Mouse (Mus musculus) brain, embryonic 14.5 days (tissue): ENCODE data around the gene Macf1. TPM values are rescaled to one million over a fixed set of nuclear protein-coding genes. Genes with fewer than 3 reads are reported as not detected.

Experiments used
- DNase-seq: peaks from one replicate; pipeline ENCODE4 v3.0.0-alpha.2; 2011; ENCODE audit warnings: low read depth
- CTCF ChIP-seq: fragments of 200-500 bp; IDR thresholded peaks from 2 replicates; pipeline ENCODE4 v1.5.1; 2012; ENCODE audit warnings: inconsistent platforms, mild to moderate bottlenecking, moderate library complexity, borderline replicate concordance; ENCODE audit not compliant: insufficient read depth, insufficient read length; ENCODE audit errors: extremely low read depth
- POLR2A ChIP-seq: fragments of 200-500 bp; IDR thresholded peaks from 2 replicates; pipeline ENCODE4 v1.6.1; 2012; ENCODE audit warnings: mild to moderate bottlenecking, inconsistent platforms, borderline replicate concordance; ENCODE audit not compliant: poor library complexity, insufficient read depth, insufficient read length, severe bottlenecking; ENCODE audit errors: extremely low read depth
- polyA plus RNA-seq: library from polyadenylated mRNA; depleted of rRNA; stranded (reverse); fragments of >200 nt; gene quantifications from 2 replicates; pipeline ENCODE4 v1.2.3, GENCODE M21; 2012

Gene Macf1
- polyA plus RNA-seq, 1 experiment = 183 TPM

DNA sequence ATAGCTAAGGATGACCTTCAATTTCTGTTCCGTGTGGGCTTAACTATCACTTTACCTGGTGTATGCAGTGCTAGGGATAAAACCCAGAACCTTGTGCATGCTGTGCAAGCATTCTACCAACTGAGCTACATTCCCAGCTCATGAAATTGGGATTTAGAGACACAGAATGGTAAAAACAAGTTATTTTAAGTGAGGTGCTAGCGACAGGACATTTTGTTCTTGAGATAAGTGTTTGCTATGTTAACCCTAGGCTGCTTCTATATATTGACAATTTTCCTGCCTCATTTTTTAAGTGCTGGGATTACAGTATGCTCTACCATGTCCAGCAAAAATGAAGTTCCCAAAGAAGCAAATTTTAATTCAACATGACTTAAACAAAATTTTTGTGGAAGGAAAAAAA is 267.3 kb downstream of the Macf1 start:
- no peak for DNase-seq
- no peak for TF ChIP-seq CTCF
- TF ChIP-seq POLR2A = no peak

DNA sequence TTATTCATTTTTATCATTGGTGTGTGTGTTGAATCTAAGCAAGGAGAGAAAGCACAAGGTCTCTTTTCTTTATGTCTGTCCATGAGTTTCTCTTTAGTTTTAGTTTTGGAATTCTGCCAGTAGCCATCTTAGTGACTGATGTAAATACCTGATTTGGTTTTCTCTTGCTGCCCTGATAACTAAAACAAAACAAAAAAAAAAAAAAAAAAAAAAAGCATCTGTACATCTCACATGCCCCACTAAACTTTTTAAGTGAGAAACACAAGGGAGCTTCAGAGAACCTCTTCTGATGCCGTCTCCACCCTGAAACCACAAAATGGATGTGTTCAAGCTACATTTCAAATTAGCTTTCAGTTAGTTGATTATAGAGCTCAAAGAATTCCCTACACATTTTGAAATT is 268.6 kb downstream of the Macf1 start:
- DNase-seq = no peak
- TF ChIP-seq POLR2A (no peak), CTCF (no peak)

- DNase-seq = no peak
- TF ChIP-seq CTCF = no peak
- no peak for TF ChIP-seq POLR2A
Observed at GRCm38 (mm10) chr4:123413876-123414275, 270.3 kb downstream of the Macf1 start.

- DNase-seq = no peak
- no peak for TF ChIP-seq CTCF
- no peak for TF ChIP-seq POLR2A
Observed at GRCm38 (mm10) chr4:123412981-123413380, 271.2 kb downstream of the Macf1 start.

DNA sequence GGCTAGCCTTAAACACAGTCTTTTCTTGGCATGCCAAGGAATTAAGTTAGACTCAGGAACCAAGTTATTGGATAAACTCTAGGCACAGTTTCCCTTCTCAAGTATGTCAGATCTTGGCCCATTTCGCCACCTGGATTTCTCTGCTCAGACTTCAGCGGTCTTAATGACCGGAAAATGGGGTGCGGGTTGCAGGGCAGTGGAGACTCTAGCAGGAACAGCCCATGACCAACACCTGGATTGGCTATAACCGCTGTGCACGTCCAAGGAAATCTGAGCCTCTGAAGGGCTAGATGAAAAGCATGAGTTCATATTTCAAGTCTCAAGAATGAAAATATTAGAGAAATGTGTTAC is 271.7 kb downstream of the Macf1 start:
- no peak for TF ChIP-seq POLR2A
- TF ChIP-seq CTCF = no peak

GRCm38 (mm10) chr4:123411732-123412527 is 272.2 kb downstream of the Macf1 start:
- TF ChIP-seq POLR2A (peak; percentile 46; the same call in 1 of the 2 replicates), CTCF (no peak)
- DNase-seq = peak; percentile 98

More for the DNA sequence above, 271.7 kb downstream of the Macf1 start:
- DNase-seq = no peak

- TF ChIP-seq POLR2A = no peak
- no peak for TF ChIP-seq CTCF
- DNase-seq = peak; percentile 69
Observed at GRCm38 (mm10) chr4:123411006-123411731, 273.0 kb downstream of the Macf1 start.

DNA sequence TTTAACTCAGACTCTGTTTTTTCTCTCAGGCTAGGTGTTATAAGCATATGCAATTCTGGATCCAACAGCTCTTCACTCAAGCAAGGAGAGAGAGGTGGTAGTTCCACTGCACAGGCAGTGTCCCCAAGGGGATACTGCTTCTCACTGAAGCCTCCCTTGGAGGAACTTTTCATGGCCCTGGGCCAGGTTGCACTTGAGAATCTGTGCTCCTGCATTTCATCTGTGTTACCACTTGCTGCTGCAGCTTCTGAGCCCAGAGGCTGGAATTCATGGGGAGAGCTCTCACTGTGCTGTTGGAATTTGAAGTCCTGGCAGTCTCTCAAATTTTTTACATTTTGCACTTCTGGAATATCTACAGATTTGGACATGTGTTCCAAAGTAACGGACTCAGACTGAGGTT is 274.4 kb downstream of the Macf1 start:
- DNase-seq = no peak
- no peak for TF ChIP-seq CTCF
- no peak for TF ChIP-seq POLR2A

DNA sequence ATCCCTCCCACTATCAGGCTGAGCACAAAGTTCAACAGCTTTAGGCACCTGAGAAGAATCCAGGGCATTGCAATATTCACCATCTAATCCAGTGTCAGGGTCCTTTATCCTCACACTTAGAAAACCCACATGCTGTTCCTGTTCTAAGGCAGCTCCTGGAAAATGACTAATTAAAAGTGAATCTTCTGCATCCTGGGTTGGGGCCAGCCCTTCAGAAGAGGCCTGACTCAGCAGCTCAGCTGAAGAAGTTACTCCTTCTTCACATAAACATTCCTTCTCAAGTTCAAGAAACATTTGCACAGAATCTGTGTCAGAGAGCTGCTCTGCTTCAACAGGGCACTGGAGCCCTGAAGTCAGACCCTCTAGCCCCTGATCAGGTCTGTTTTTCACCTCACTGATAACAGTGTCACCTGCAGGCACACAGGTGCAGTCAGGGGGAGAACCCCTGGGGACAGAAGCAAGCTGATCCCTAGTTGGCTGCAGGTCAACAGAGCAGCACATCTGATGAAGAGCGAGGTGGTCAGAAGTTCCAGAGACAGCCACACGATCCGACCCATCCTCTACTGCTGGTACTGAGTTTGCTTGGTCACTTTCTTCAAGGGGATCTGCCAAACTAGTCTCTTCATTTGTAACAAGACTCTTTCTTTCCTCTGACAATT is 275.0 kb downstream of the Macf1 start:
- no peak for TF ChIP-seq POLR2A
- no peak for TF ChIP-seq CTCF
- no peak for DNase-seq

GRCm38 (mm10) chr4:123407792-123408191 is 276.4 kb downstream of the Macf1 start:
- DNase-seq = no peak

GRCm38 (mm10) chr4:123404056-123404455 is 280.1 kb downstream of the Macf1 start:
- TF ChIP-seq POLR2A (no peak), CTCF (no peak)
- DNase-seq = peak; percentile 77

More at GRCm38 (mm10) chr4:123407792-123408191, 276.4 kb downstream of the Macf1 start:
- TF ChIP-seq CTCF (no peak), POLR2A (no peak)
